Mouse (Mus musculus): ENCODE results near the gene Pld1. TPM values are rescaled to one million over a fixed set of nuclear protein-coding genes. Genes with fewer than 3 reads are reported as not detected.

Pld1 gene
- 3.4 and 3.5 TPM in 2 replicates for polyA plus RNA-seq (2015; fragmentation: Nextera tagmentation; extraction: Ambion mirVana)

DNA sequence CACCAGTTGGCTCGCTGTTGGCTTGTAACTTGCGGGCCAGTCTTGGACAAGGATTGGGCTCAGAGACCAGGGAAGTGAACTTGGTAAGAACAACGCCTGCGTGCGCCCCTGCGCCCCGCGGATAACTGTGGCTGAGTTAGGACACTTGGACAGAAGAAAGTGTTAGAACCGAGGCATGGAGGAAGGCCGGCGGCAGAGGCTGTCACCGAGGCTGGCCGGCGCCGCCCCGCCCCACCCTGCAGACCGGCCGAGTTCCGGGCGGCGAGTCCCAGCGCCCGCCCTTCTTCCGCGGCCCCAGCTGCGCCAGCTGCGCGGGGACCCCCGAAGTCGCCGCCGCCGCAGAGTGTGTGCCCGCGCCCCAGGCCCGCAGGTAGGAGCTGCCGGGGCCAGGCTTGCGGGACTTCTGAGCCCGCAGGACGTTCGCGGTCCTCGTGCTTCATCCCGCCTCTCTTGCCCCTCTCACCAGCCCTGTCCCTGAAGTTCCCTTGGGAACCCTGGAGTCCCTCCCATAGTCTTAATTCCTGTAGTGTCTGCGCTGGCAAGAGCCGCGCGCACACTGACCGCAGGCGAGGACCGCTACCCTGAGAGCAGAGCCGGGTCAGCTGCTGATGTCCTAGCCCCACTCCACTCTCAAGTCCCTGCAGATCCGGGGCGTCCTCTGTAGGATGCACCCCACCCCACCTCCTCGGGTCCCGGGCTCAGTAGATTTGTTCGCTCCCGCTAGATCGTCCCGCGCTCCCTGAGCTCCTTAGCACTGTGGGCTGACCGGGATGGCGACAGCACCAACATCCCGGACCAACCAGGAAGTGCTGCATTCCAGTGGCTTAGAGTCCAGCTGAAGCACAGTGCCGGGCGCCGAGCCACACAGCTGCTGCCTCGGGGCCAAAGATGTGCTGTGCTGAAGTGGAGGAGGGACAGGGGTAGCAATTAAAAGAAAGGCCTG is at the start of gene Pld1:
TSS of gene Pld1 (plus strand) at position 315 of the 943 bp plus-strand sequence.
- Histone ChIP-seq H3K27ac (no peak within 1 kb of the TSS), H3K4me3 (replicated peaks) (peak within 1 kb of the TSS; percentile 52), H3K9ac (replicated peaks) (peak within 1 kb of the TSS; percentile 56), H3K4me2 (replicated peaks) (peak within 1 kb of the TSS; percentile 98), H3K9me3 (no peaks in the 10 kb centered on the region), H3K36me3 (no peaks in the 10 kb centered on the region), H3K27me3 (peaks cover 25% of the 10 kb centered on the region), H3K4me1 (replicated peaks) (peaks cover 13% of the 10 kb centered on the region)
- under 1% methylated on average over 47 of the region's 68 CpGs for WGBS
- ATAC-seq: peak; percentile 91

DNA sequence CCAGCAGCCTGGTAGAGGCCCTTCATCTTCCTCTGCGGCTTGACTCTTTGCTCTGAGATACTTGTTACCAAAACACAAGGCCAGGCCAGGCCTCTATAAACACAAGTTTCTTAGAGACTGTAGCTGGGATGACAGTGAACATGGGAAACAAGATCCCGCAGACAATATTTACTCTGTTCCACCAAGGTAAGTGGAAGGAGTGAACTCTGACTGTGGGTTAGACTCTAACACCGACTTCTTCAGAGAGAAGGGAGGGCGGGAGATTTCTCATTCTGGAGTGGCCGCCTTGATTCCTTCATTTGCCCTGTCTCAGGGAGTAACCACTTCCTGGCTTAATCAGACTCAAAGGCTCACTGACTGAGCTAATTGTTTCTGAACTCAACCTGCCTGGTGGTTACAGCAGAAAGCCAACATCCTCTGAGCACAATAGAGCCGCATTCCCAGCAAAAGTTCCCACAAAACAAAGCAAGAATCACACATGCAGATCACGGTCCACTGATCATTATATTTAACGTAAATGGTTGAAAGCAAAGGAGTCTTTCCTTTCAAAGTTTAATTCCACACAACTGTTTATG is 42.1 kb upstream of the Pld1 start, which contains the start of gene Tmem212:
TSS of gene Tmem212 (minus strand) at position 51 of the 575 bp plus-strand sequence.
- WGBS: 73% methylated on average over 8 of the region's 8 CpGs
- Histone ChIP-seq H3K4me2 (replicated peaks) (no peak within 1 kb of the TSS), H3K4me1 (replicated peaks) (no peaks in the 10 kb centered on the region), H3K36me3 (no peaks in the 10 kb centered on the region), H3K27me3 (no peaks in the 10 kb centered on the region), H3K4me3 (replicated peaks) (no peak within 1 kb of the TSS), H3K9ac (replicated peaks) (no peak within 1 kb of the TSS), H3K9me3 (no peaks in the 10 kb centered on the region), H3K27ac (no peak within 1 kb of the TSS)
- no peak for ATAC-seq

DNA sequence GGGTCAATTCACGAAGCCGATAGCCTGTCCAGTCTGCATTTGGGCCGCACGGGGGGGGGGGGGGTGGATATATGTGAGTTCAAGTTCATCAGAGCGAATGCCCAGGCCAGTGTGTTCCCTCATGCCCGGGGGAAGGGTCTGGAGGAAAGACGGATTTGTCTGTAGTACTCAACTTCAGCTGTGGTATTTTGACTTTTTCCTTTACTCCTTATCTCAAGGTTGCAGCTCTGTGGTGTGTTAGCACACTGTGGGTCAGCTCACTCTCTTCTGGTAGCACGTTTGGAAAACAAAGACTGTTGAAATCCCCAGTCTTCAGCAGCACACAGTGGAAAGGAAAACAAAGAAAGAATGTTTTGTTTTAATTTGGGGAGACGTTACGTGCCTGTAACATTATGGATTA is 40.3 kb upstream of the Pld1 start:
- no peak overlapping the region for H3K27ac ChIP-seq
- H3K36me3 ChIP-seq: no peaks in the 10 kb centered on the region
- H3K4me1 ChIP-seq (replicated peaks): no peaks in the 10 kb centered on the region
- no peaks in the 10 kb centered on the region for H3K9me3 ChIP-seq
- H3K4me3 ChIP-seq (replicated peaks): no peak overlapping the region
- WGBS: 86% methylated on average over 10 of the region's 10 CpGs
- no peak for ATAC-seq
- no peaks in the 10 kb centered on the region for H3K27me3 ChIP-seq
- H3K4me2 ChIP-seq (replicated peaks): no peak overlapping the region
- H3K9ac ChIP-seq (replicated peaks): no peak overlapping the region

DNA sequence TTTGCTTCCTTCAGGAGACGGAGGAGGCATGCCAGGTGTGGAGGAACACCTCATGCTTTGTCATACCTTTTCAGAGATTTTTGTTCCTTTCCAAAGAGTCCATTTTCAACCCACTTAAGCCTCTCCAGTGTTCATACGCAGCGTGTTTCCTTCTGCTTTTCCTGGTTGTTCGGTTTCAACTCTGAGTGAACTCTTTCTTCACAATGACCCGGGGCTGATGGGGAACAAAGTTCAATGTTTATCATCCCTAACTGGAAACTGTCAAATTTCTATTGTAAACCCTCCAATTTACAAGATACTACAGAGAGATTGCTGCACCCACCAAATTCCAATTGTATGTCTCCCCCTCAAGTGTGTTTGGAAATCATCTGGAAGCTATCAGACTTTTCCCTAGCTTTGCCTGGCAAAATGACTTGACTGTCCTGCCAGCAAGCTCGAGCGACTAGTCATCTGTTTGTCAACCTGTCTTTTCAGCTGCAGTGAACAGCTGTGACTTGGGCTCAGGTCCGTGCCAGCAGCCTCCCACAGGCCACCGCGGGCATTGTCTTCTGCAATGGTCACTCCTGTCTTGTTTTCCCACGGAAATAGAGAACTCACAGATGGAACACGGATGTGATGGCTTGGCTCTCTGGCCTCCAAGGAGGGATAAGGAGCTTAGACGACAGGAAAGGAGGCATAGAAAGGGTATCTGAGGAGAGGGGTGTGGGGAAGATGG is 39.3 kb upstream of the Pld1 start:
- Histone ChIP-seq H3K4me1 (replicated peaks) (no peaks in the 10 kb centered on the region), H3K27me3 (no peaks in the 10 kb centered on the region), H3K36me3 (no peaks in the 10 kb centered on the region), H3K4me3 (replicated peaks) (no peak overlapping the region), H3K9ac (replicated peaks) (no peak overlapping the region), H3K9me3 (no peaks in the 10 kb centered on the region), H3K27ac (no peak overlapping the region), H3K4me2 (replicated peaks) (no peak overlapping the region)
- ATAC-seq: no peak
- 83% methylated on average over 13 of the region's 13 CpGs for WGBS

DNA sequence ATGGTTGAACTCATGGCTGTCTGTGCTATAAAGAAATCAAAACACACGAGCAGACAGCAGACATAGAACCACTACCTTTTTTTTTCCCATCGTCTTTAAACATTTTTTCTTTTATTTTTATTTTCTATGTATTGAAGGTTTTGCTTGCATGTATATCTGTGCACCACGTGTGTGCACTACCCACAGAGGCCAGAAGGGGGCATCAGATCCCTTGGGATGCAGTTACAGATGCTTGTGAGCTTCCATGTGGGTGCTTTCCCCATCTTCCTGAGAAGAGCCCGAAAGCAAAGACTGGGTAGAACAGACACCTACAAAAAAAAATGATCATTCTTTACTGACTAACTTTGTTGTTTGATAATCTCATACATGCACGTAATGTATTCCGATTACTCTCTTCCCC is 36.6 kb upstream of the Pld1 start:
- WGBS: 89% methylated on average over 6 of the region's 6 CpGs
- no peaks in the 10 kb centered on the region for H3K27me3 ChIP-seq
- no peak for ATAC-seq
- no peak overlapping the region for H3K27ac ChIP-seq
- no peak overlapping the region for H3K4me2 ChIP-seq (replicated peaks)
- H3K4me3 ChIP-seq (replicated peaks): no peak overlapping the region
- no peaks in the 10 kb centered on the region for H3K9me3 ChIP-seq
- no peaks in the 10 kb centered on the region for H3K4me1 ChIP-seq (replicated peaks)
- H3K36me3 ChIP-seq: no peaks in the 10 kb centered on the region
- no peak overlapping the region for H3K9ac ChIP-seq (replicated peaks)

DNA sequence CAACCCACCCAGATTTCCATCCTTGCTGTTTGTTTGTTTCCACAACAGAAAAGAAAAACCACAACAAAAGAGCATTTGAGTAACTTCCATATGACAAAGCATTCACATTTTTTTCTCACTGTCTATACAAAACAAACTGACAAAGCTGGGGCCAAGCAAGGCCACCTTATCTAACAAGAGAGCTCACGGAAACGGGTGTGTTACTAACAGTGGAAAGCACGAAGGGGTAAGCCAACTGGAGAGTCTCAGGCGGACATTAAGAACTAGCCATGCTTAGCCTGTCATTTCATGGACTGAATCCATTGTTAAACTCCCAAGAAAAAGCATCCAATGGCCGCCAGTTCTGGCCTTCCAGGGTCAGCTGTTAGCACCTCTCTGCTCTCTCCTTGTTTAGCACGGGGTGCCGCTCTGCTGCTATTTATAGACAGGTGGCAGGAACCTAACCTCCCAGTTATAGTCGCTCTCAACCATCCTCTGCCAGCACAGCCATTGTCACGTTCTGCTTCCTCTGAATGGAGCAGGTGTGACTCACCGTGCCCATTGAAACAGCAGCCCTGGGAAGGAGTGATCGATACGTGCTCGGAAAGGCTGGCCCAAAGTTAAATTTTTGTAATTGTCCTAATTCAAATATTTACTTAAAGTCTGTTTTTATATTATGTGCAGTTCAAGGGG is 33.7 kb upstream of the Pld1 start:
- WGBS: 52% methylated on average over 13 of the region's 13 CpGs
- H3K4me2 ChIP-seq (replicated peaks): no peak overlapping the region
- no peak for ATAC-seq

DNA sequence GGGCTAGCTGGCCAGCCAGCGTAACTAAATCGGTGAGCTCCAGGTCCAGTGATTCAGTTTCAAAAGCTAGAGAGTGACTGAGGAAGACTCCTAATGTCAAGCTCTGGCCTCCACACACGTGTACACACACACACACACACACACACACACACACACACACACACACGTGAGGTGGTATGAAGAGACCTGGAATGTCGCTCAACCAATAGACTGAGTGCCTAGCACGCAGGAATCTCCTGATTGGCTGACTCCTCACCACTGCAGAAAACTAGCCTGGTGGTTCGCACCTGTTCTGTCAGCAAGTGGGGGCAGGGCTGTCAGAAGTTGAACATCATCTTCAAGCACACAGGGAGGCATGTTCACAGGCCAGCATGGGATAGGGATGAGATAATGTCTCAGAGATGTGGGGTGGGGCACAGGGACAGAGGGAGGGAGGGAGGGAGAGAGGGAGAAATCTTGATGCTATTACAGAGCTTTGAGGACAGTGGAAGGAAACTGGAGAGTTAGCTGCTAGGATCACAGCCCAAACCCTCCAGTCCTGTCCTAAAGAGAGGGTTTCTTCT is 31.8 kb upstream of the Pld1 start:
- Histone ChIP-seq H3K4me3 (replicated peaks) (no peak overlapping the region), H3K9ac (replicated peaks) (no peak overlapping the region), H3K9me3 (no peaks in the 10 kb centered on the region), H3K36me3 (no peaks in the 10 kb centered on the region), H3K4me1 (replicated peaks) (no peaks in the 10 kb centered on the region), H3K27me3 (no peaks in the 10 kb centered on the region), H3K4me2 (replicated peaks) (no peak overlapping the region), H3K27ac (no peak overlapping the region)
- WGBS: 78% methylated on average over 7 of the region's 7 CpGs
- peak; percentile 11; the same call in 1 of the 2 replicates for ATAC-seq

More for the DNA sequence above, 33.7 kb upstream of the Pld1 start:
- Histone ChIP-seq H3K4me1 (replicated peaks) (no peaks in the 10 kb centered on the region), H3K36me3 (no peaks in the 10 kb centered on the region), H3K27ac (no peak overlapping the region), H3K4me3 (replicated peaks) (no peak overlapping the region), H3K9me3 (no peaks in the 10 kb centered on the region), H3K9ac (replicated peaks) (no peak overlapping the region), H3K27me3 (no peaks in the 10 kb centered on the region)

DNA sequence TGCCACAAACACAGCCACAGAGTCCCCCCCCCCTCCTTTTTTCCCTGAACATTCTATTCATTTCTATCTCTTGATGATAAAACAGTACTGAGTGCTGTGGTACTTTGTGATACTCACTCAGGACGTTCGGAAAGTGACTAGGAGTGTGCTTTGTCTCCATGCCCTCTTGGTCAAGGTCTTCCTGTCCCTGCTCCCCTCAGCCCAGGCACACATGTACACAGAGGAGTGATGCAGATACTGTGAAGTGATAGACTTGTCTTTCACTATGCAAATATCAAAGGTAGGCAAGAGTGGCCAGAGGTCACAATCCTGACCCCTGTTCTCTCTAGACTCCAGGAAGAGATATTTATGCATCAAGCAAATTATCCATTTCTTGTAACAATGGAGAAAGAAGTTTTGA is 31.2 kb upstream of the Pld1 start:
- H3K27me3 ChIP-seq: no peaks in the 10 kb centered on the region
- no peak overlapping the region for H3K4me3 ChIP-seq (replicated peaks)
- no peak overlapping the region for H3K9ac ChIP-seq (replicated peaks)
- no peaks in the 10 kb centered on the region for H3K36me3 ChIP-seq
- WGBS: 78% methylated on average over 2 of the region's 2 CpGs
- no peaks in the 10 kb centered on the region for H3K9me3 ChIP-seq
- no peak overlapping the region for H3K4me2 ChIP-seq (replicated peaks)
- ATAC-seq: no peak
- no peaks in the 10 kb centered on the region for H3K4me1 ChIP-seq (replicated peaks)
- no peak overlapping the region for H3K27ac ChIP-seq

DNA sequence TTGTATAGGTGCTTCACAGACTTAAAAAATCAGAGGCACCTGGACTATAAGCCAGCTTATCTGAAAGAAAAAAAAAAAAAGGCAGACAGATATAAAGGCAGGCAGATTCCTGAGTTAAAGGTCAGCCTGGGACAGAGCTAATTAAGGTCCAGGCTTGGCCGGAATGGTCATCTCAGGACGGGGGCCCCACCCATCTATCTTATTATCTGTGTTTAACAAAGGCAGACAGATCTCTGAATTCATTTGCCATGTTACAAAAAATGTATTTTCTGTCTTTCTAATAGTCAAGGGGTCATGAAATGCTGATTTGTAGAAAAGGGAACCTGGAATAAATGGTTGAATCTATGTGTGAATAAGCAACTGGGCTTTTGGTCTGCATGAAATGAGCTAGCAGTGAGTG is 30.2 kb upstream of the Pld1 start:
- H3K9ac ChIP-seq (replicated peaks): no peak overlapping the region
- H3K36me3 ChIP-seq: no peaks in the 10 kb centered on the region
- no peak for ATAC-seq
- H3K9me3 ChIP-seq: no peaks in the 10 kb centered on the region
- H3K27me3 ChIP-seq: no peaks in the 10 kb centered on the region
- no peaks in the 10 kb centered on the region for H3K4me1 ChIP-seq (replicated peaks)
- H3K4me3 ChIP-seq (replicated peaks): no peak overlapping the region
- no peak overlapping the region for H3K27ac ChIP-seq
- WGBS: 83% methylated on average over 2 of the region's 2 CpGs
- no peak overlapping the region for H3K4me2 ChIP-seq (replicated peaks)

DNA sequence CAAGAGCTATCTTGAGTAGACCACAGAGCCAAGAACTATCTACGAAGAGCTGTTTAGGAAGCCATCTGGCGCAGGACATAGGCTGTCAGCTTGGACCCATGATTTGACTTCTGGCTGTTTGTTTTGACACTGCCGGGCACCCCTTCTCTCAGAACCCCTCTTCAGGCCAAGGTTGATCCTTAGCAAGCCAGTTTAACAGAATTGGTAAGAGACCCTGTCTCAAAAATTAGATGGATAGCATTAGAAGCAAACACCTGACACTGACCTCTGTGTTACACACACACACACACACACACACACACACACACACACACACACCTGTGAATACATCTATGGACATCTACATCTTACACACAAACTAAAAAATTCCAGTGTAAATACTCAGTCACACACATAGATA is 29.5 kb upstream of the Pld1 start:
- Histone ChIP-seq H3K4me3 (replicated peaks) (no peak overlapping the region), H3K27me3 (no peaks in the 10 kb centered on the region), H3K9me3 (no peaks in the 10 kb centered on the region), H3K9ac (replicated peaks) (no peak overlapping the region), H3K27ac (no peak overlapping the region), H3K4me2 (replicated peaks) (no peak overlapping the region), H3K36me3 (no peaks in the 10 kb centered on the region), H3K4me1 (replicated peaks) (no peaks in the 10 kb centered on the region)
- WGBS: 95% methylated on average over 3 of the region's 3 CpGs
- no peak for ATAC-seq

DNA sequence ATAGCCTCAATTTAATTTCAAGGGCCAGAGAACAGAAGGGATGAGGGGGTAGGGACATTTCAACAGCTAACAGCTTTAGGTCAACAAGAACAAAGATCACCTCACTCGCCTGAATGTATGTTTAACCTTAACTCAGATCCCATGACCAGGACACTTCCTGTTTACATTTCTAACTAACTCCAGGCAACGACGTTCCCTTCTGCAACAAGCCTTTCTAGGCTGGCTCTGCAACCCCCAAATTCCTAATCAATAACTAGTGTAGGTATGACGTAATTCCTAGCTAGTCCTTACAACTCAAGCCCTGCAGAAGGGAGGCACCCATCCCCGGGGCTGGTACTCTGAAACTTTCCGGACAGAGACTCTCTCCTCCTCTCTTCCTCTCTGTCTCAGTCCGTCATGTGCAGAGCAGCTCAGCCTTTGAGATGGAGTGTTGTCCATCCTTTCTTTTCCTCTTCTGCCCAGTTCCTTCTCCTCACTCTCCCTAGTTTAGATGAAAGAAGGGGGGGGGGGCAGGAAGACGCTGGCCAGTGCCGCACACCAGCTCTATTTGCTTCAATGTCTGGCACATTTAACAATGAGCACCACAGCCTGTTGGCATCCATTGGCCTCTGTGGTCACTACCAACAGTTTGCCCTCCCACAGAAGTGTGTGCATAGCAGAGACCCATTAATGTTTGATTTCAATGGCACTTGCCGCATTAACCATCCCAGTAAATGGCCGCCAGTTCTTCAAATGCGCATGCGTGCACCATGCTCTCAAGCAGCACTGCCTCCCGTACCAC is 19.6 kb upstream of the Pld1 start:
- H3K9me3 ChIP-seq: no peaks in the 10 kb centered on the region
- no peaks in the 10 kb centered on the region for H3K36me3 ChIP-seq
- H3K27me3 ChIP-seq: no peaks in the 10 kb centered on the region
- no peaks in the 10 kb centered on the region for H3K4me1 ChIP-seq (replicated peaks)
- 94% methylated on average over 14 of the region's 14 CpGs for WGBS
- no peak overlapping the region for H3K27ac ChIP-seq
- no peak overlapping the region for H3K4me2 ChIP-seq (replicated peaks)
- H3K4me3 ChIP-seq (replicated peaks): no peak overlapping the region
- ATAC-seq: no peak
- no peak overlapping the region for H3K9ac ChIP-seq (replicated peaks)
